Mouse (Mus musculus) thymus, adult 2 months (tissue): ENCODE results near the gene Slc2a13. TPM values are rescaled to one million over a fixed set of nuclear protein-coding genes. Genes with fewer than 3 reads are reported as not detected.

Experiments
- DNase-seq: peaks from one replicate; pipeline ENCODE4 v3.0.0; 2021
- H3K27ac ChIP-seq: fragments of 200-500 bp; 2 replicates; pipeline ENCODE4 v1.5.1; 2012; ENCODE audit warnings: low read length, control low read depth; ENCODE audit not compliant: control insufficient read depth, insufficient read depth
- H3K27me3 ChIP-seq: fragments of 200-500 bp; 2 replicates; pipeline ENCODE4 v1.6.1; 2012; ENCODE audit warnings: mild to moderate bottlenecking, low read length, moderate library complexity, mixed read lengths; ENCODE audit not compliant: control insufficient read depth, insufficient read depth
- H3K36me3 ChIP-seq: fragments of 200-500 bp; 2 replicates; pipeline ENCODE4 v1.6.1; 2012; ENCODE audit warnings: mild to moderate bottlenecking, low read length, moderate library complexity; ENCODE audit not compliant: control insufficient read depth, insufficient read depth
- H3K4me1 ChIP-seq: fragments of 200-500 bp; replicated peaks from 2 replicates; pipeline ENCODE4 v1.6.1; 2012; ENCODE audit warnings: low read length; ENCODE audit not compliant: control insufficient read depth, insufficient read depth
- H3K4me3 ChIP-seq: fragments of 200-500 bp; 2 replicates; pipeline ENCODE4 v1.5.1; 2012; ENCODE audit warnings: mild to moderate bottlenecking, low read length, control low read depth, moderate library complexity; ENCODE audit not compliant: control insufficient read depth, insufficient read depth
- CTCF ChIP-seq: fragments of 200-500 bp; IDR thresholded peaks from 2 replicates; pipeline ENCODE4 v1.5.1; 2012; ENCODE audit warnings: mild to moderate bottlenecking, control low read depth, low read length, moderate library complexity, borderline replicate concordance; ENCODE audit not compliant: control insufficient read depth, poor library complexity, insufficient read depth; ENCODE audit errors: extremely low read depth
- POLR2A ChIP-seq: fragments of 200-500 bp; IDR thresholded peaks from 2 replicates; pipeline ENCODE4 v1.6.1; 2012; ENCODE audit warnings: mild to moderate bottlenecking, low read length, control low read depth, moderate library complexity; ENCODE audit not compliant: control insufficient read depth, poor library complexity, insufficient read depth; ENCODE audit errors: extremely low read depth
- WGBS: fragments of 180-500 bp; shearing (Covaris S2); methylation state at CpG from one replicate; pipeline ENCODE4 v1.1.7; 2018; 5-methylcytosine and 5-hydroxymethylcytosine counted together
- polyA plus RNA-seq: library from polyadenylated mRNA; depleted of rRNA; stranded (reverse); fragments of >200 nt; gene quantifications from 2 replicates; pipeline ENCODE4 v1.2.3, GENCODE M21; 2012

Slc2a13 gene
- polyA plus RNA-seq, 1 experiment, result 0.42 TPM

GRCm38 (mm10) chr15:91268532-91268931, 304.5 kb downstream of the Slc2a13 start:
- DNase-seq, result no peak
- 90% methylated on average over 4 of the region's 4 CpGs for WGBS
- no peaks in the 10 kb centered on the region for H3K36me3 ChIP-seq
- H3K27me3 ChIP-seq, result no peaks in the 10 kb centered on the region
- H3K4me3 ChIP-seq, result no peak overlapping the region
- no peak for TF ChIP-seq CTCF
- TF ChIP-seq POLR2A, result no peak
- H3K4me1 ChIP-seq, result no peaks in the 10 kb centered on the region
- H3K27ac ChIP-seq, result no peak overlapping the region

- H3K27me3 ChIP-seq, result no peaks in the 10 kb centered on the region
- H3K4me3 ChIP-seq, result no peak overlapping the region
- H3K4me1 ChIP-seq, result no peaks in the 10 kb centered on the region
- no peaks in the 10 kb centered on the region for H3K36me3 ChIP-seq
- DNase-seq, result no peak
- H3K27ac ChIP-seq, result no peak overlapping the region
- WGBS, result 96% methylated on average over 1 of the region's 1 CpGs
- no peak for TF ChIP-seq CTCF
- no peak for TF ChIP-seq POLR2A
Measured at GRCm38 (mm10) chr15:91263926-91264325, 309.1 kb downstream of the Slc2a13 start.

- no peak overlapping the region for H3K4me3 ChIP-seq
- no peak overlapping the region for H3K27ac ChIP-seq
- no peaks in the 10 kb centered on the region for H3K36me3 ChIP-seq
- no peaks in the 10 kb centered on the region for H3K4me1 ChIP-seq
- 78% methylated on average over 5 of the region's 5 CpGs for WGBS
- TF ChIP-seq POLR2A (no peak), CTCF (no peak)
- DNase-seq, result no peak
- H3K27me3 ChIP-seq, result no peaks in the 10 kb centered on the region
Measured at GRCm38 (mm10) chr15:91260578-91260977, 312.5 kb downstream of the Slc2a13 start.

- no peaks in the 10 kb centered on the region for H3K4me1 ChIP-seq
- H3K36me3 ChIP-seq, result no peaks in the 10 kb centered on the region
- TF ChIP-seq CTCF (no peak), POLR2A (no peak)
- no peaks in the 10 kb centered on the region for H3K27me3 ChIP-seq
- WGBS, result 92% methylated on average over 11 of the region's 11 CpGs
- DNase-seq, result no peak
- no peak overlapping the region for H3K4me3 ChIP-seq
- H3K27ac ChIP-seq, result no peak overlapping the region
Measured at GRCm38 (mm10) chr15:91257140-91257539, 315.9 kb downstream of the Slc2a13 start.

GRCm38 (mm10) chr15:91255308-91255707, 317.8 kb downstream of the Slc2a13 start:
- Histone ChIP-seq H3K27ac (no peak overlapping the region), H3K4me3 (no peak overlapping the region), H3K4me1 (no peaks in the 10 kb centered on the region), H3K36me3 (no peaks in the 10 kb centered on the region), H3K27me3 (no peaks in the 10 kb centered on the region)
- WGBS, result 87% methylated on average over 2 of the region's 2 CpGs
- no peak for DNase-seq
- no peak for TF ChIP-seq POLR2A
- TF ChIP-seq CTCF, result no peak

GRCm38 (mm10) chr15:91252956-91253355, 320.1 kb downstream of the Slc2a13 start:
- Histone ChIP-seq H3K4me3 (no peak overlapping the region), H3K4me1 (no peaks in the 10 kb centered on the region), H3K27me3 (no peaks in the 10 kb centered on the region), H3K36me3 (no peaks in the 10 kb centered on the region), H3K27ac (no peak overlapping the region)
- WGBS, result 38% methylated on average over 8 of the region's 8 CpGs
- TF ChIP-seq POLR2A, result no peak
- no peak for TF ChIP-seq CTCF
- no peak for DNase-seq

- no peaks in the 10 kb centered on the region for H3K27me3 ChIP-seq
- no peak overlapping the region for H3K4me3 ChIP-seq
- H3K4me1 ChIP-seq, result no peaks in the 10 kb centered on the region
- DNase-seq, result no peak
- no peak overlapping the region for H3K27ac ChIP-seq
- no peaks in the 10 kb centered on the region for H3K36me3 ChIP-seq
- TF ChIP-seq POLR2A, result no peak
- no peak for TF ChIP-seq CTCF
- WGBS, result 79% methylated on average over 9 of the region's 9 CpGs
Measured at GRCm38 (mm10) chr15:91251544-91252408, 321.3 kb downstream of the Slc2a13 start.
